8 mouse cellular contexts compared by ENCODE assay signal in genomic region chr9:63109782-63110087, GRCm38 (mm10). TPM values are rescaled to one million over a fixed set of nuclear protein-coding genes. Genes with fewer than 3 reads are reported as not detected.
DNase-seq lines count a peak whose midpoint lies in the region; ATAC-seq lines count a peak whose summit lies in the region.

No protein-coding gene starts in this region.

- DNase-seq in kidney, adult 9 months: no peak
- DNase-seq in hindbrain, embryonic 11.5 days (ENCODE audit: low spot score): peak; percentile 12
- no peak for DNase-seq in spleen, postnatal 36 days (ENCODE audit: low spot score in 2 of 2)
- DNase-seq in thymus, postnatal 10 days (ENCODE audit: low spot score in 2 of 2): no peak
- DNase-seq in right cerebral cortex, adult 18-20 months: no peak

- peaks cover 29% of the 10 kb centered on the region for H3K4me1 ChIP-seq in kidney, embryonic 15.5 days
- no peaks in the 10 kb centered on the region; the same call in 1 of the 2 replicates for H3K4me1 ChIP-seq in hindbrain, embryonic 11.5 days (replicated peaks; ENCODE audit: control insufficient read depth, insufficient read depth, low read length)
- H3K4me1 ChIP-seq in liver, embryonic 15.5 days (replicated peaks): peaks cover 14% of the 10 kb centered on the region
- peaks cover 23% of the 10 kb centered on the region for H3K4me1 ChIP-seq in neural tube, embryonic 15.5 days

- peak overlapping the region; percentile 77 for H3K4me2 ChIP-seq in kidney, embryonic 15.5 days
- H3K4me2 ChIP-seq in hindbrain, embryonic 11.5 days (replicated peaks; ENCODE audit: low read depth, low read length): no peak overlapping the region; the same call in 1 of the 2 replicates
- peak overlapping the region; percentile 59 for H3K4me2 ChIP-seq in liver, embryonic 15.5 days
- H3K4me2 ChIP-seq in neural tube, embryonic 15.5 days: peak overlapping the region; percentile 88

- peak overlapping the region; percentile 59; the same call in 1 of the 2 replicates for H3K4me3 ChIP-seq in kidney, embryonic 15.5 days (replicated peaks)
- H3K4me3 ChIP-seq in hindbrain, embryonic 11.5 days (ENCODE audit: low read depth, low read length): no peak overlapping the region
- peak overlapping the region; percentile 53; the same call in 1 of the 2 replicates for H3K4me3 ChIP-seq in liver, embryonic 15.5 days (replicated peaks)
- no peak overlapping the region; the same call in 1 of the 2 replicates for H3K4me3 ChIP-seq in neural tube, embryonic 15.5 days (replicated peaks)

- no peaks in the 10 kb centered on the region for H3K27me3 ChIP-seq in kidney, embryonic 15.5 days
- H3K27me3 ChIP-seq in hindbrain, embryonic 11.5 days (ENCODE audit: control insufficient read depth, insufficient read depth, low read length): no peaks in the 10 kb centered on the region
- H3K27me3 ChIP-seq in liver, embryonic 15.5 days: peaks cover 16% of the 10 kb centered on the region
- H3K27me3 ChIP-seq in neural tube, embryonic 15.5 days (replicated peaks): no peaks in the 10 kb centered on the region

- H3K9ac ChIP-seq in kidney, embryonic 15.5 days: no peak overlapping the region; the same call in 1 of the 2 replicates
- no peak overlapping the region for H3K9ac ChIP-seq in hindbrain, embryonic 11.5 days (ENCODE audit: low read depth, low read length)
- no peak overlapping the region for H3K9ac ChIP-seq in liver, embryonic 15.5 days
- no peak overlapping the region; the same call in 1 of the 2 replicates for H3K9ac ChIP-seq in neural tube, embryonic 15.5 days (replicated peaks)

- no peaks in the 10 kb centered on the region for H3K36me3 ChIP-seq in kidney, embryonic 15.5 days
- no peaks in the 10 kb centered on the region for H3K36me3 ChIP-seq in hindbrain, embryonic 11.5 days (ENCODE audit: control insufficient read depth, insufficient read depth, low read length)
- H3K36me3 ChIP-seq in liver, embryonic 15.5 days (replicated peaks): no peaks in the 10 kb centered on the region
- no peaks in the 10 kb centered on the region for H3K36me3 ChIP-seq in neural tube, embryonic 15.5 days

- ATAC-seq in kidney, embryonic 15.5 days (replicated peaks; ENCODE audit: low FRiP score): no peak
- no peak for ATAC-seq in hindbrain, embryonic 11.5 days (ENCODE audit: low FRiP score)
- ATAC-seq in liver, embryonic 15.5 days (ENCODE audit: insufficient read depth): no peak
- no peak for ATAC-seq in neural tube, embryonic 15.5 days (ENCODE audit: low FRiP score)

- H3K27ac ChIP-seq in kidney, embryonic 15.5 days: peak overlapping the region; percentile 99
- no peak overlapping the region for H3K27ac ChIP-seq in hindbrain, embryonic 11.5 days (ENCODE audit: low read depth, low read length)
- H3K27ac ChIP-seq in liver, embryonic 15.5 days (replicated peaks): 0 out of 2 replicates have a peak overlapping the region, but pooled peaks have one; percentile 29
- H3K27ac ChIP-seq in neural tube, embryonic 15.5 days (replicated peaks): peak overlapping the region; percentile 88

- no peaks in the 10 kb centered on the region for H3K9me3 ChIP-seq in kidney, embryonic 15.5 days (replicated peaks)
- no peaks in the 10 kb centered on the region for H3K9me3 ChIP-seq in hindbrain, embryonic 11.5 days (ENCODE audit: control insufficient read depth, low read length)
- no peaks in the 10 kb centered on the region for H3K9me3 ChIP-seq in liver, embryonic 15.5 days (replicated peaks)
- H3K9me3 ChIP-seq in neural tube, embryonic 15.5 days (replicated peaks): no peaks in the 10 kb centered on the region

- WGBS in kidney, embryonic 15.5 days: 11% methylated on average over 2 of the region's 2 CpGs
- 56% methylated on average over 2 of the region's 2 CpGs for WGBS in hindbrain, embryonic 11.5 days
- 48% methylated on average over 2 of the region's 2 CpGs for WGBS in liver, embryonic 15.5 days (ENCODE audit: insufficient replicate concordance)
- WGBS in neural tube, embryonic 15.5 days: 2% methylated on average over 2 of the region's 2 CpGs

RNA-seq across cellular contexts. Expression of gene Skor1, which starts 39.0 kb away (rescaled TPM):
- not detected in 2 replicates for polyA plus RNA-seq in kidney, embryonic 15.5 days (2015; fragmentation: Nextera tagmentation; extraction: Ambion mirVana)
- polyA plus RNA-seq in hindbrain, embryonic 11.5 days (2014; fragmentation: Nextera tagmentation; extraction: Ambion mirVana): 6.6 and 7.4 TPM in 2 replicates
- not detected in 2 replicates for polyA plus RNA-seq in liver, embryonic 15.5 days (2015; fragmentation: Nextera tagmentation; extraction: Ambion mirVana)
- 12.2 and 18.7 TPM in 2 replicates for polyA plus RNA-seq in neural tube, embryonic 15.5 days (2015; fragmentation: Nextera tagmentation; extraction: Ambion mirVana)

Comparison
In these comparisons a context has a peak if more than half of its experiments do, and no peak if none do; other contexts are left out.
1. H3K4me3 ChIP-seq: peak in kidney, embryonic 15.5 days (single experiment) and liver, embryonic 15.5 days (single experiment); none in hindbrain, embryonic 11.5 days (single experiment) and neural tube, embryonic 15.5 days (single experiment).